Mouse (Mus musculus) fat pad, adult 2 months (tissue): ENCODE data around the gene Shmt1.
"Not testable (repeated sequence)": the region's sequence is repeated elsewhere in the genome, so short reads cannot be mapped to it uniquely, and the experiment has no call there.

ENCODE experiments used
- DNase-seq: peaks from one replicate; pipeline ENCODE4 v3.0.0-alpha.2; 2011; ENCODE audit warnings: low read depth, low spot score; ENCODE audit errors: extremely low read depth

Shmt1 gene

GRCm38 (mm10) chr11:60811618-60812017 lies at the start of gene Shmt1:
Shmt1 (minus strand) TSS chr11:60811718.
- not testable (repeated sequence) for DNase-seq

- DNase-seq: no peak
Observed at GRCm38 (mm10) chr11:60856587-60856986, 45.1 kb upstream of the Shmt1 start.

- no peak for DNase-seq
Observed at GRCm38 (mm10) chr11:60845415-60845814, 33.9 kb upstream of the Shmt1 start.

- no peak for DNase-seq
Observed at GRCm38 (mm10) chr11:60843412-60843811, 31.9 kb upstream of the Shmt1 start.

- DNase-seq: no peak
Observed at GRCm38 (mm10) chr11:60841467-60842200, 30.1 kb upstream of the Shmt1 start.

- no peak for DNase-seq
Observed at GRCm38 (mm10) chr11:60837644-60838406, 26.3 kb upstream of the Shmt1 start.

- DNase-seq: no peak
Observed at GRCm38 (mm10) chr11:60836897-60837296, 25.4 kb upstream of the Shmt1 start.

GRCm38 (mm10) chr11:60830433-60831052 lies 19.0 kb upstream of the Shmt1 start, which contains the start of gene Dhrs7b:
Dhrs7b (plus strand) TSS chr11:60830631.
- DNase-seq: peak; percentile 91

GRCm38 (mm10) chr11:60828903-60829302 lies 17.4 kb upstream of the Shmt1 start:
- DNase-seq: no peak

- no peak for DNase-seq
Observed at GRCm38 (mm10) chr11:60827241-60827945, 15.9 kb upstream of the Shmt1 start.

GRCm38 (mm10) chr11:60826700-60827099 lies 15.2 kb upstream of the Shmt1 start:
- DNase-seq: no peak

- DNase-seq: no peak
Observed at GRCm38 (mm10) chr11:60825191-60825590, 13.7 kb upstream of the Shmt1 start.

- no peak for DNase-seq
Observed at GRCm38 (mm10) chr11:60823771-60824170, 12.3 kb upstream of the Shmt1 start.

GRCm38 (mm10) chr11:60816398-60816797 lies 4.9 kb upstream of the Shmt1 start:
- no peak for DNase-seq

- DNase-seq: peak; percentile 58
Observed at GRCm38 (mm10) chr11:60811054-60811460, 461 bp downstream of the Shmt1 start.

GRCm38 (mm10) chr11:60810046-60810965 lies 1.2 kb downstream of the Shmt1 start:
- peak; percentile 63 for DNase-seq

- DNase-seq: no peak
Observed at GRCm38 (mm10) chr11:60809546-60809945, 2.0 kb downstream of the Shmt1 start.

GRCm38 (mm10) chr11:60808286-60809070 lies 3.0 kb downstream of the Shmt1 start:
- DNase-seq: no peak

- DNase-seq: no peak
Observed at GRCm38 (mm10) chr11:60800892-60801291, 10.6 kb downstream of the Shmt1 start.
